Mouse (Mus musculus): ENCODE data around the gene Tbc1d24. TPM values are rescaled to one million over a fixed set of nuclear protein-coding genes. Genes with fewer than 3 reads are reported as not detected.

The Tbc1d24 gene
- polyA plus RNA-seq, 1 experiment from 2014 or later, result 7.0 TPM

DNA sequence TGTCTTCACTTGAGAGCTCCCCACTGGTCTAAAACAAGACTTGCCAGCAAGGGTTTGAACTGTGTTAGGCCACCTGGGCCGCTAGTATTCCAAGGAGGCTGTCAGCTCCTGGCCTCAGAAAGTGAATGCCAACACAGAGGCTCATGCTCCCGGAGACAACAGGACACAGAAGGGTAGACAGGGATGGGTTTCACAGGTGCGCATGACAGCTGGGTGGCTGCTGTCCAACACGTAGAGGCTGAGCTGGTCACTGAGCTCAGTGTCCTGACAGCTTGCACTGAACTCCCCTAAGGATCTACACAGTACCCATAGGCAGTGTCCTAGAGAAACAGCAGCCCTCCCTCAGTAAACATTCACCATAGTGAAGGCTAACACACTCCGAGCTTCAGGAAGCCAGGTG lies 18.2 kb upstream of the Tbc1d24 start:
- no peak overlapping the region for H3K4me3 ChIP-seq (ENCODE audit: low read depth, low read length)
- no peak for DNase-seq
- ATAC-seq (ENCODE audit: insufficient read depth), result no peak
- H3K27me3 ChIP-seq (ENCODE audit: insufficient read depth, low read length), result no peaks in the 10 kb centered on the region
- 80% methylated on average over 5 of the region's 5 CpGs for WGBS
- H3K27ac ChIP-seq (ENCODE audit: low read depth), result no peak overlapping the region
- peaks cover 67% of the 10 kb centered on the region for H3K36me3 ChIP-seq (ENCODE audit: insufficient read depth)
- no peak overlapping the region for H3K4me2 ChIP-seq
- H3K9ac ChIP-seq, result no peak overlapping the region
- TF ChIP-seq CTCF (IDR thresholded peaks at IDR 0.05; ENCODE audit: low read depth), result no peak
- H3K4me1 ChIP-seq (ENCODE audit: insufficient read depth), result peaks cover 6% of the 10 kb centered on the region; the same call in 1 of the 2 replicates
- no peaks in the 10 kb centered on the region for H3K9me3 ChIP-seq (ENCODE audit: low read depth, low read length)

DNA sequence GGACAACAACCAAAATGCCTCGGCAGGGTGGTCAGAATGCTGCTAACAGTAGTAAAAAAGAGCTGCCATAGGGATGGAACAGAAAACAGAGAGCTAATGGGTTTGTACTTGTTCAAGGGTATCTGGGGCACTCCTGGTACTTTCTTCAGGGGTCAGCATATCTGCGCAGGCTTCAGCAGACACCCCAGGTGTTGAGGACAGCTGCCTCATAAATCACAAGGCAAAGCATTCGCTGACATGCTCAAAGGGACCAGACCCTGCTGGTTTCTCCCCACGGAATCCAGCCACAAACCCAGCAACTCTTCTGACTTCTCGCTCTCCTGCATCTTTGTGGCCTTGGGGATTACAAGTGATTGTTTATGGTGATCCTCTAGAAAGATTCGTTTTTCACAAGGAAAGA lies 17.3 kb upstream of the Tbc1d24 start:
- ATAC-seq (ENCODE audit: insufficient read depth) (no peak), DNase-seq (no peak)
- H3K9ac ChIP-seq, result no peak overlapping the region
- no peak overlapping the region for H3K4me3 ChIP-seq (ENCODE audit: low read depth, low read length)
- H3K27ac ChIP-seq (ENCODE audit: low read depth), result no peak overlapping the region
- WGBS, result 69% methylated on average over 6 of the region's 6 CpGs
- H3K9me3 ChIP-seq (ENCODE audit: low read depth, low read length), result no peaks in the 10 kb centered on the region
- H3K36me3 ChIP-seq (ENCODE audit: insufficient read depth), result peaks cover 65% of the 10 kb centered on the region
- H3K27me3 ChIP-seq (ENCODE audit: insufficient read depth, low read length), result no peaks in the 10 kb centered on the region
- no peak for TF ChIP-seq CTCF (IDR thresholded peaks at IDR 0.05; ENCODE audit: low read depth)
- no peak overlapping the region for H3K4me2 ChIP-seq
- H3K4me1 ChIP-seq (ENCODE audit: insufficient read depth), result peaks cover 6% of the 10 kb centered on the region; the same call in 1 of the 2 replicates

DNA sequence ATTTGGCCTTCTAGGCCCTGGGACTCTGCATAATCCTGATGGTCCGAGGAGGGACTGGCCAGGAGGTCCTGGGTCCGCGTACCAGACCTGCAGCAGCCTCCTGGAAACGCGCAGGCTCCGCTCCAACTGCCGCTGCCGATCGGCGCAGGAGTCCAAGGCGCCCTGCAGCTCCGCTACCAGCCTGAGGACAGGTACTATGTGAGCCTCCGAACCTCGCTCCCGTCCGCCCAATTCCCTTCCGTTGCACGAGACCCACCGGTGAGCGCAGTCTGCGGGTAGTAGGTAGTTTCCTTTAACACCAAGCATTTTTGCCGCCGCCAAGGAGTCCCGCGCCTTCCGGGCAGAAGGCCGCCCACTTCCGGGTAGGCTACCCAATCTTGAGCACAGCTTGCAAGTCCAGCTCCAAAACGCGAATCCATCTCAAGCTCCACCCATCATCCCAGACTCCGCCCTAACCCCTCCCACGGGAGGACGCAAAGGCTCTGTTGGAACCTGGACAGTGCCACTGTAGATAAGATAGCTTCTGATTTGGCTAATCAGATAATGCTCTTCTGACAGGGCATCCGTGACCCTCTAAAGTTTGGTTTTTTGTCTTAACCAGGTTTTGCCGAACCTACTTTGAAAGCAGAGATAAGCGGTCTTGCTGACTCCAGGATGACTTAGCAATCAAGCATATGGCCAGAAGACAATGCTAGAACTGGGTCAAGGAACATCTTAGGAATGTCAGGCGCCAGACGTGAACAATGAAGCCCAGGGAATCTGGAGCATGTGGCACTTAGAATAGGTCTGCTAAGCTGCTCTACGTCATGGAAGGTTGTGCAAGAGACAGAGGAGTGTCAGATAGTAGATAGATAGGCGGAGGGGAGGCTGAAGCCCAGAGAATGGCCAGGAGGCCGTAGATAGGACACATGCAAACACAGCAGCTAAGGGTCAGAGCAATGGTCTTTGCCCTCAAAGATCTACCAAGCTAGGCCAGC lies 15.4 kb upstream of the Tbc1d24 start, which contains the start of gene Tedc2:
Tedc2 (minus strand) TSS at position 417 of the 977 bp plus-strand sequence.
- Histone ChIP-seq H3K27me3 (ENCODE audit: insufficient read depth, low read length) (no peaks in the 10 kb centered on the region), H3K4me2 (peak within 1 kb of the TSS; percentile 90), H3K9me3 (ENCODE audit: low read depth, low read length) (no peaks in the 10 kb centered on the region), H3K36me3 (ENCODE audit: insufficient read depth) (peaks cover 64% of the 10 kb centered on the region), H3K4me1 (ENCODE audit: insufficient read depth) (peaks cover 6% of the 10 kb centered on the region; the same call in 1 of the 2 replicates), H3K4me3 (ENCODE audit: low read depth, low read length) (peak within 1 kb of the TSS; percentile 85), H3K9ac (peak within 1 kb of the TSS; percentile 82), H3K27ac (ENCODE audit: low read depth) (peak within 1 kb of the TSS; percentile 63; the same call in 1 of the 2 replicates)
- no peak for TF ChIP-seq CTCF (IDR thresholded peaks at IDR 0.05; ENCODE audit: low read depth)
- ATAC-seq (ENCODE audit: insufficient read depth) (peak; percentile 93), DNase-seq (peak; percentile 97)
- WGBS, result 3% methylated on average over 41 of the region's 41 CpGs

DNA sequence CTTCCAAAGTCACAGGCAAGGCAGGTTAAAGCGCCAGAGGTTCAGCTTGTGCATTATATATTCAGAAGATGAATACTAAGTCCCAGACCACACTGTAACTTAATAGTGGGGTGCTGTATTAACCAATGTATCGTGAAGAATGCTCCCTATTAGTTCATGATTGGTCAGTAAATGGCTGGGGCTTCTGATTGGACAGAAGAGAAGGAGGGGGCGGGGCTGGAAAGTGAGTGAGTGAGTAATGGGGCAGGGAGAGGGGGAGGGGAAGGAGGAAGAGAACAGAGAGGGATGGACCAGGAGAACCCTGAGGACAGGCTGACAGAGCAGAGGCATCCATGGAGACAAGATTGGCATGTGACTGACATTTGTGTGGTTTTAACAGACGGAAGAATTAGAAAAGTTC lies 11.5 kb upstream of the Tbc1d24 start:
- TF ChIP-seq CTCF (IDR thresholded peaks at IDR 0.05; ENCODE audit: low read depth), result no peak
- Histone ChIP-seq H3K27ac (ENCODE audit: low read depth) (no peak overlapping the region), H3K4me3 (ENCODE audit: low read depth, low read length) (no peak overlapping the region), H3K9ac (no peak overlapping the region), H3K27me3 (ENCODE audit: insufficient read depth, low read length) (no peaks in the 10 kb centered on the region), H3K9me3 (ENCODE audit: low read depth, low read length) (no peaks in the 10 kb centered on the region), H3K4me1 (ENCODE audit: insufficient read depth) (peaks cover 13% of the 10 kb centered on the region; the same call in 1 of the 2 replicates), H3K4me2 (no peak overlapping the region), H3K36me3 (ENCODE audit: insufficient read depth) (peaks cover 35% of the 10 kb centered on the region)
- 70% methylated on average over 4 of the region's 4 CpGs for WGBS
- ATAC-seq (ENCODE audit: insufficient read depth) (no peak), DNase-seq (no peak)

DNA sequence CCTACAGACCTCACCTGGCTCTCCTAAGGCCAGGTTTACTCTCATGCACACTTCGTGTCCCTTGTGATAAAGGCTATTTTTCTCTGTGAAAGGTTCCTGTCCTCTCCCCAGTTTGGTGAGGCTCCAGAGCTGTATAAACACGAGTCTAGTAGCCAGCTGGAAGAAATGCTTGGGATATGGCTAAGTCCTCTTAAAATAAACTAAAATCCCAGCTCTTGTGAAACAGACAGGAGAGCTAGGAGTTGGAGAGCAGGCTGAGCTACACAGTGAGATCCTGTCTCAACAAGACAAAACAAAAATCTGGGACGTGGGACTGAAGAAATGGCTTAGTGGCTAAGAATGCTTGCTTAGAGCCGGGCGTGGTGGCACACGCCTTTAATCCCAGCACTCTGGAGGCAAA lies 7.8 kb upstream of the Tbc1d24 start:
- H3K4me2 ChIP-seq, result no peak overlapping the region; the same call in 1 of the 2 replicates
- H3K27me3 ChIP-seq (ENCODE audit: insufficient read depth, low read length), result peaks cover 6% of the 10 kb centered on the region; the same call in 1 of the 2 replicates
- H3K27ac ChIP-seq (ENCODE audit: low read depth), result peak overlapping the region; percentile 18; the same call in 1 of the 2 replicates
- peaks cover 33% of the 10 kb centered on the region for H3K4me1 ChIP-seq (ENCODE audit: insufficient read depth)
- no peaks in the 10 kb centered on the region for H3K9me3 ChIP-seq (ENCODE audit: low read depth, low read length)
- peaks cover 31% of the 10 kb centered on the region for H3K36me3 ChIP-seq (ENCODE audit: insufficient read depth)
- ATAC-seq (ENCODE audit: insufficient read depth), result no peak
- peak; percentile 46 for DNase-seq
- no peak for TF ChIP-seq CTCF (IDR thresholded peaks at IDR 0.05; ENCODE audit: low read depth)
- H3K4me3 ChIP-seq (ENCODE audit: low read depth, low read length), result no peak overlapping the region
- WGBS, result 57% methylated on average over 6 of the region's 6 CpGs
- H3K9ac ChIP-seq, result no peak overlapping the region

DNA sequence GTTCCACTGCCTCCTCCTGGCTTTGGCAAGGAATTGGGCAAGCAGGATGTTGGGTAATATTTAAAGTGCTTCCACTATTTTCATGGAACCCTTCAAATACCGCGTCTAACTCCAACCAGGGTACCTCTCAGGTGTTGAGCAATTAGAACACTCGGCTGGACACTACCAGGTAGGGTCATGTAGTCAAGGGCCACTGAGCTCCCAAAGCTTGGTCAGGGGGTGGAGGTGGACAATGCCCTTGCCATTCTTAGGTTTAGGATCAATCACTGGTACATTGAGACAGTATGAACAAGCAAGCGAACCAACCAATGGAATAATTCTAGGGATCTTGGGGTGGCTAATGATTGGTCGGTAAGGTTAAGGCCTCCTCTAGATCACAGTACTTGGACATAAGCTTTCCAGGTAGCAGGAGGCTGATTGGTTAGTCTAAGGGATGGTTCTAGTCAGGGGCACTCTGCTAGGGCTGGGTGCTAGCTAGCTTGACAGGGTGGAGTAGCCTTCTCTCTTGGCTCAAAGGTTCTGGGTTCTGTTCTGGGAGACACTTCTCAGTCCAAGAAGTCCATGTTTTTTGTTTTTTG lies 7.2 kb upstream of the Tbc1d24 start:
- H3K4me1 ChIP-seq (ENCODE audit: insufficient read depth), result peaks cover 38% of the 10 kb centered on the region
- H3K9ac ChIP-seq, result no peak overlapping the region
- peaks cover 25% of the 10 kb centered on the region for H3K36me3 ChIP-seq (ENCODE audit: insufficient read depth)
- ATAC-seq (ENCODE audit: insufficient read depth), result no peak
- no peak; the same call in none of the 2 replicates for TF ChIP-seq CTCF (IDR thresholded peaks at IDR 0.05; ENCODE audit: low read depth)
- peaks cover 13% of the 10 kb centered on the region for H3K27me3 ChIP-seq (ENCODE audit: insufficient read depth, low read length)
- DNase-seq, result no peak
- H3K27ac ChIP-seq (ENCODE audit: low read depth), result peak overlapping the region; percentile 88; the same call in 1 of the 2 replicates
- 28% methylated on average over 5 of the region's 5 CpGs for WGBS
- H3K4me3 ChIP-seq (ENCODE audit: low read depth, low read length), result peak overlapping the region; percentile 51
- H3K4me2 ChIP-seq, result peak overlapping the region; percentile 97
- no peaks in the 10 kb centered on the region for H3K9me3 ChIP-seq (ENCODE audit: low read depth, low read length)

Data from lung, embryonic 14.5 days (tissue).